Mouse (Mus musculus) G1E-ER4 (cell line): Measurements from ENCODE around the gene Tlx2. TPM values are rescaled to one million over a fixed set of nuclear protein-coding genes. Genes with fewer than 3 reads are reported as not detected.

Experiments used
- GATA1 ChIP-seq: IDR thresholded peaks from one replicate; pipeline ENCODE4 v1.8.0; 2012; ENCODE audit warnings: low read length, inconsistent platforms
- polyA plus RNA-seq: library from polyadenylated mRNA; stranded (reverse); fragments of >175 nt; gene quantifications from 2 replicates; pipeline ENCODE4 v1.2.3, GENCODE M21; 2012

The Tlx2 gene
- polyA plus RNA-seq, 1 experiment = not detected

DNA sequence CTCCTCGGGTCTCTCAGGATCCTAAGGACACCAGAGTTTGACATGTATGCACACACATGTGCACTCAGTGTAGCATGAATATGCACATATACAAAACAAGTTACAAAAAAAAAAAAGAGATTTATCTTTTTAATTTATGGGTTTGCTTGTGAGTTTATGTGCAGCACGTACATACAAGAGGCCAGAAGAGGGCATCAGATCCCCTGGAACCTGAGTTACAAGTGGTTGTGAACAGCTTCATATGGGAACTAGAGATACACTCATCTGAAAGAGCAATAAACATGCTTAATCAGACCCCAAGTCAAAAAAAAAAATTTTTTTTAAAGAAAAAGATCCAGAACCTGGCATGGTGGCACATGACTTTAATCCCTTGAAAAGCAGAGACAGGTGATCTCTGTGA is 4.9 kb upstream of the Tlx2 start:
- no peak for TF ChIP-seq GATA1

DNA sequence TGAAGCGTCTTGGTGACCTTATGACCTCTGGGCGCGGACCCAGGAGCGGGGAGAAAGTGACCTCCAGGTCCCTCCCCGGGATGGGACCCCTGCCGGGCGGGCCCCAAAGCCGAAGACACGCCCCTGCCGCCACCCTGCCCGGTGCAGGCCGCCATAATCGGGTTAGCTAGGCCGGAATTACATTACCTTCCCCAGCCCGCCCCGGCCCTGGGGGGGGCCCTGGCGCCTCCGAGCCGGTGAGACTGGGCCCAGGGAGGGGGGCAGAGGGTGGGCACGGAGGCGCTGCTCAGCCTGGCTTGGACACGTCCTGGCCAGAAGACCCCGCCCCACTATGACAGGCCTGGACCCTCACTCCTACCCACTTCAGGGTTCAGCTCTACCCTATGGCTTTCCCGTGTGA is 1.1 kb upstream of the Tlx2 start:
- TF ChIP-seq GATA1 = no peak

DNA sequence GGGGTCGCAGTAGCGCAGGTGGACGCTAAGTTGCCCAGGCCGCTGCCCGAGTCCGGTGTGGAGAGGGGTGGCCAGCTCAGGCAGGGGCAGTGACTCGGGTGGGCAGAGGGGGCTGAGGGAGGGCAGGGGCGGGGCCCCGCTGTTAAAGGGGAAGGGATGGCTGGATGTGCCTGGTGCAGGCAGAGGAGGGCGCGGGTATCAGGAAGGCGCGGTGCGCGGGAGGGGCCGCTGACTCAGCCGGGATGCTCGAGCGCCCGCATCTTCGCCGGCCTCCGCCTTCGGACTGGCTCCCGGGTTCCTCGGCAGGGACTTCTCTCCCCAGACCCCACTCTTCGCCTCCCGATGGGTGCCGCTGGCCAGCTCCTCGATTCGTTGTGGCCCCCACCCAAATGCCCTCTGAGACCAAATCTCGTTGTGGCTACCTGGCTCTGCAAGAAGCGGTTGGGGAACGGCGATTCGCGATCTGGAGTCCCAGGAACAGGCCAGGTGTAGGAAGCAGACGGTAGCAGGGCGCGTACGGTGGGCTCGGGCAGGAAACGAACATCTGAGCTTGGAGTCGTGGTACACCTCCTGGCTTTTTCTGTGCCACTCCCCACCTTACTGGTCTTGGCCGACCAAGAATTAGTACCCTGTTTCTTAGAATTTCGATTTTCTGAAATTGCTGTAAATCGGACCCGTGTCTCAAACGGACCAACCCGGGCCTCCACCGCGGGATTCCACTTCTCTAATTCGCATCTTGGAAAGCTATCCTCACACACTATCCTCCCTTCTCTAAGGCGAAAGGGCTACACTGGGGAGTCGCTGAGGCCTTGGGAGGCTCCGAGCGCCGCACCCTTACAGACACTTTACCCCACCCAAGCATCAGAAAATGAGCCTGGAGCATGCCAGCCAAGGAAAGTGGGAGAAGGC is 472 bp upstream of the Tlx2 start:
- no peak for TF ChIP-seq GATA1

DNA sequence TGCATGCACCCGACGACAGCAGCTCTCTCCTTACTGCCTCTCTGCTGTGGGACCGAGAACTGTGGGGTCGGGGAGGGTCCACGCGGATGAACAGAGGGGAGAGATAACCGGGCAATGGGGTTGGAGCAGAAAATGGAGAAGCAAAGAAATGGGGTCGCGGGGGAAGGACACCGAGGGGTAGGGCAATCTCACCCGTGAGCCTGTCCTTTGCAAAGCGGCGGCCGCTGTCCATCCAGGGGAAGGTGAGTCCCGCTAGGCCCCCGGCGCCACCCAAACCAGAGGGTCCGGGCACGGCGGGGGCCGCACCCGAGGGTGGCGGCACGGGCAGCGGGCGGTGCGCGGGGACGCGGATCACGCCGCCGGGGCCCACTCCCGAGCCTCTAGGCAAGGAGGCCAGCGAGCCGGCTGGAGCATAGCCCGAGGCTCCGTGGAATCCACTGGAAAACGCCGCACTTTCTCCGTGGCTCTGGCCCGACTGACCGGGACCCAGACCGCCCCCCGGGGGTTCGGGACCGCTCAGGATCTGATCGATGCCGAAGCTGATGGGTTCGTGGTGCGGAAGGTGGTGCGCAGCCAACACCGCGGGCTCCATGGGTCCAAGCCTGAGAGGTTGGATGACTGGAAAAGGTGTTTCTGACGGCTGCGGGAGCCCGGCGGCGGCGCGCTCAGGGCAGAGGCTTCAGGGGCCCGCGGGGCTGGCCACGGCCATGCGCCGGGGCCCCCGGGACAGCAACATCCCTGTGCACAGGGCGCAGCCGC is 426 bp downstream of the Tlx2 start:
- no peak for TF ChIP-seq GATA1

DNA sequence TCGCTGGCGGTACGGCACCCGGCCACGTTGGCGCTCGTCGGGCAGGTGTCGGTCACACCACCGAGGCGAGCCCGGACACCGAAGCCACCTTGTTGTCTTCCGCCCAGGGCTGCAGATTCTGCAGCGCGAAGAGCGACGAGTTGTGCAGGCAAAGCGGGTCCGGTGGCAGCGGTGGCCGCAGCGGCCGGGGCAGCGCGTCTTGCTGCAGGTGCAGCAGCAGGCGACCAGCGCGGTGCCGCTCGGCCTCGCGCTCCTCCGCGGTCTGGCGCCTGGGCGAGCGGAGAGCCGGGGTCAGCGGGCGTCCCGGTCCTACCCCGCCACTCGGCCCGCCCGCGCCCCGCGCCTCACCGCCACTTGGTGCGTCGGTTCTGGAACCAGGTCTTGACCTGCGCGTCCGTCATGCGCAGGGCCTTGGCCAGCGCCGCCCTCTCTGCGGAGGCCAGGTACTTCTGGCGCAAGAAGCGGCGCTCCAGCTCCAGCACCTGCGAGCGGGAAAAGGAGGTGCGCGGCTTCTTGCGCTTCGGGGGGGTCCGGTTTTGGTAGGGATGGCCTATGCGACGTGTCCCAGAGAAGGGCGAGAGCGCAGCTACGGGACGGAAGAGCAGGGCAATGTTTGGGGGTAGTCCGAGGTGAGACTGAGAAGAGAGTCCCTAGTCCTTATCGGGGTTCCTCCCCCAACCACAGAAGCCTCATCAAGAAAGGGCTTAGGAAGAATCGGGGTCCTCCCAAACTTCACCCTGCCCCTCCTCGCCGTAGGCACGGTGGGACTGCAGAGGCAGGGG is 1.2 kb downstream of the Tlx2 start:
- no peak for TF ChIP-seq GATA1

DNA sequence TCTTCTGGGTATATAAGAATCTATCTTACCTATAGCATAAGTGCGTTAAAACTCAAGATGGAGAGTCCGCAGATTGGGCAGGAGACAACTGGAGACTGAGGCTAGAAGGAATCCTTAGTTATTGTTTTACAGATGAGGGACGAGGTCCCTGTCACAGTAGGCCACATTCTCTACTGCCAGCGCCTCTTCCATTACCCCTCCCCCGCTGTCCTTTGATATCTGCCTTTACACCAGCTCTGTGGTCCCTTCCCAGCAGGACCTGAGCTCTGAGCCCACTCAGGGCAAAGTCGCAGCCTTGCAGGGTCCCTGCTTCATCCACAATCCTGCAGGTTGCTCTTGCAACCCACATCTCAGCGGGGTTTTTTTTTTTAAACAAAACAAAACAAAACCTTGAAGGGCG is 1.9 kb downstream of the Tlx2 start:
- TF ChIP-seq GATA1 = no peak

DNA sequence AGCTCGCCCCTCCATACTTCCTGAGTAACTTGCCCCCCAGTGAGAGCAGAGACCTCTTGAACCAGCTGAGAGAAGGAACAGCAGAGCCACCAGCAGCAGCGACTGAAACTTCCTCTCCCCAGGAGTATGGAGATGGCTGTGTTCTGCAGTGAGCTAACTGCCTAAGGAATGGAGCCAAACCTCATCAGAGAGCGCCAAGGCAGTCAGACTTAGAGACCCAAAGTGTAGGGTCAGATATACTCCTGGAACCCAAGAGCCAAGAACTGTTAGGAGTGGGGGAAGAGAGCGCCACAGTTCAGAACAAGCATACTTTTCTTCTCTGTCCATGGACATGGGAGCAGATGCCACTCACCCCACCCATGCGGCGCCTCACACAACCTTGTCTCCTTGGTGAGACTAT is 3.7 kb downstream of the Tlx2 start:
- no peak for TF ChIP-seq GATA1

DNA sequence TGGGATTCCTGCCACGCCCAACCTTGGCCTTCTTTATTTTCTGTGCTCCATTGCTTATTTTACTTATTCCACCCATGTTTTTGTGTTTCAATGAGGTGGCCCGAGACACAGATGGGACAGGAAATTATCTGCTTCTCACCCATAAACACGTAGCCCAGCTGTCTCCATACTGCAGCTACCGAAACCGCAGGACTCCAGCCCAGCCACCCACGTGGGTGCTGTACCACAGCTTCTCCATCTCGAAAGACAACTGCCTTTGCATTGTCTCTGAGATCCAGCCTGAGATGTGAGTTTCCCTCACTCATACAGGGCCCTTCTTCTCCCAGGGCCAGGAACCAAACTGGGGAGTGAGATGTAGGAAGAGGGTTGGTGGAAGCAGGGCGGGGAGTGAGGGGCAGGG is 4.1 kb downstream of the Tlx2 start:
- no peak for TF ChIP-seq GATA1

DNA sequence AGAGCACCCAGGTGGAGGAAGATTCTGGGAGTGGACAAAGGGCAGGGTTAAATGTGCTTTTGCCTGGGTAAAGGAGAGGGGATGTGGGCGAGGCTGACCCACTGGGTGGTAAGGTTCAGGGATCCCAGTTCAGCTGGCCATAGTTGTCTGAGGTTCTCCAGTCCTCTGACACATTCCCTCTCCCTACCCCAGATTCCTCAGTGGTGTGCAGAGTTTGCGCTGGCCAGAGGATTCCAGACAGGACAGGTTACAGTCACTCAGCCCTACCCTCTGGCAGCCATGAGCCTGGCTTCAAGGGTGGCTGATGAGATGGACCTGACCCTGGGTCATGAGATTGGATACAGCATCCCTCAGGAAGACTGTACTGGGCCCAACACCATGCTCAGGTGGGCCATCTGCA is 11.4 kb downstream of the Tlx2 start:
- TF ChIP-seq GATA1 = no peak

DNA sequence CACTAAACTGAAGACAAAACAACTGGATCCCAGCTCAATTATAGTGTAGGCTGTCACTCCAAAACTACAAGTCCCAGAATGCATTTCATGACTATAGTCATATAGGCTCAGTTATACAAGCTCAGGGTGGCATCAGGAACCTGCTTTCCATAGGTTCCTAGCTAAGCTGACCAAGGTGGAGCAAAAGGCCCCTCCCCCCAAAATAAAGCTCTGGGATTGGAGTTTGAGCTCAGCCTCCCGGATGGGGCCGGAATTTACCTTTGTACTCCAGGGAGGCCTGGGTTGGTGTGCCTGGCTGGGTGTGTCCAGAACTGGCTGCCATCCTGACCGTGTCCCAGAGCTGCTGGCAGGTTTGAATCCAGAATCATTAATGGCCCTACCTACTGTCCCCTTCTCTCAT is 12.3 kb downstream of the Tlx2 start, which contains the start of gene Dqx1:
TSS of gene Dqx1 (plus strand) at position 55 of the 400 bp plus-strand sequence.
- TF ChIP-seq GATA1 = no peak

DNA sequence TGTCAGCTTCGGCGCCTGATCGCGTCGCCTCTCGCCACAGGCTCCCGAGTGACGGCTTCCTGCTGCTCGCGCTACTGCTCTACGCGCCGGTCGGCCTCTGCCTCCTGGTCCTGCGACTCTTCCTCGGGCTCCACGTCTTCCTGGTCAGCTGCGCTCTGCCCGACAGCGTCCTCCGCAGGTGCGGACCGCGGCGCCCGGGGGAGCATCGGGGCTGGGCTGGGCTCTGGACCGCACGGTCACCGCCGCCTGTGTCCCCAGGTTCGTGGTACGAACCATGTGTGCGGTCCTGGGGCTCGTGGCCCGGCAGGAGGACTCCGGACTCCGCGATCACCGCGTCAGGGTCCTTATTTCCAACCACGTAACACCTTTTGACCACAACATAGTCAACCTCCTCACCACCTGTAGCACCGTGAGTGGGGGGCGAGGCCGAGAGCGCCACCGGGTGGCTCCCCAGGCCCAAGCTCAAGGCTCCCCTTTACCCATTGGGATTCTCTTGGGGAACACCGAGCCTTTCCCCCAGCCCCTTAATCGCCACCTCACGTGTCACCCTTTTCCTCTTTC is 15.1 kb downstream of the Tlx2 start, which contains the start of gene Htra2:
TSS of gene Htra2 (minus strand) at position 403 of the 561 bp plus-strand sequence.
- TF ChIP-seq GATA1 = no peak

DNA sequence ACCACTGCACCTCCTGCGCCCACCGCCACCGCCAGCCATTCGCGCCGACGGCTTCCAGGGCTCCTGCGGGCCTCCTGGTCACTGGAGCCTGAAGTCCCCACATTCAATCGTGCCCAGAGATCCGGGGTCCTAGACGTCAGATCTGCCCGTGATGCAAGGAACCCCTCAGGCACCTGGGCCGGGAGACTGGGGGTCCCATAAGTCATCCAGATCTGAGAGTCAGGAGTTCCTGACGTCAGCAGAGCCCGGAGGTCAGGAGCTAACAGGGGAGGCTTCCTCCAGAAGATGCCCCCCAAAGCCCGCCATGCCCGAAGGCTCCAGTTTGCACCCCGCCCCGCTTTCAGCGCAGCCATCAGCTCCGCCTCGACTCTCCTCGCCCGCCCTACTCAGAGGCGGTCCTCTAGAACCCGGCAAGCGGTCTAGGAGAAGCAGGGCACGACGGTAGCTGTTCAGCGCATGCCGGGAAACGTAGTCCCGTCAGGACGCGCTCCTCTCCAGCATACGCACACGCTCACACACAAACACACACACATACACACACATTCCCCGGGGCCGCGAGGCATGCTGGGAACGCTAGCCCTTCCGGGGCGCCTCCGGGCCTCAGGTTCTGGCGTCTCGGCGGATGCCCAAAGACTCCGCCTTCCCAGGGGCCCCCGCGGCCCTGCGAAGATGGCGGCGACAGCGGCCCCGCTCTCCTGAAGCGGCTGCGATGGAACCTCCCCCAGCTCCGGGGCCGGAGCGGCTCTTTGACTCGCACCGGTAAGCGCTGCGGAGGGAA is 15.8 kb downstream of the Tlx2 start, which contains the start of gene Aup1:
TSS of gene Aup1 (plus strand) at position 448 of the 778 bp plus-strand sequence.
- TF ChIP-seq GATA1 = no peak

DNA sequence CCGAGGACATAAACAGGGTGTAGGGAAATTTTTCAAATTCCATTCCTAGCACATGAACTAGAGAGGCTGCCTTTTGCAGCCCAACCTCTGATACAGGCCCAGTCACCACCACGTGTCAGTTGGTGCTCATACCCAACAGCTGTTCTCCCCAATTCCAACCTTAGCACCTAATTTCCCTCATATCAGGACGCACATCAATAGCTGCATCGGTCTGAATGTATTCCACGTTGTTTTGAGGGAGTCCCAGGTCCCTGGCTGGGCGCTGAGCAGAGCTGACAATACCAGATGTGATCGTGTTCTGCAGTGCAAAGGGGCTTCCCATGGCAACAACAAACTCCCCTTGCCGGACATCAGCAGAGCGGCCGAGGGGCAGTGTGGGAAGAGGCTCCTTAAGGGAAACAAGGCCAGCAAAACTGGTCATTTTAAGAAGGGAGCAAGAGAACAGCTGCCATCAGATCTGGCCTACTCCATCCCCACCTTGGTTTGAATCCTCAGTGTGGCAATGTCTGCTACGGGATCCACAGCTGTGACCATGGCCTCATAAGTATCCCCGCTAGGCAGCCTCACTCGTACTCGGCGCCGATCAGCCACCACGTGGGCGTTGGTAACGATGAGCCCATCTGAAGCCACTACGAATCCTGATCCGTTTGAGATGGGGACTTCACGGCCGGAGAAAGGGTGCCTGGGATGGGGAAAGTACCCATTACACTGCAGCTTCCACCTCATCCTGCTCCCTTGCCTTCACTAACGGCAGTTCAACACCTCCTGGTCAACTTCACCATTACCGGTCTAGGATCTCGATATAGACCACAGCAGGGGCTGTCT is 16.7 kb downstream of the Tlx2 start:
- no peak for TF ChIP-seq GATA1

DNA sequence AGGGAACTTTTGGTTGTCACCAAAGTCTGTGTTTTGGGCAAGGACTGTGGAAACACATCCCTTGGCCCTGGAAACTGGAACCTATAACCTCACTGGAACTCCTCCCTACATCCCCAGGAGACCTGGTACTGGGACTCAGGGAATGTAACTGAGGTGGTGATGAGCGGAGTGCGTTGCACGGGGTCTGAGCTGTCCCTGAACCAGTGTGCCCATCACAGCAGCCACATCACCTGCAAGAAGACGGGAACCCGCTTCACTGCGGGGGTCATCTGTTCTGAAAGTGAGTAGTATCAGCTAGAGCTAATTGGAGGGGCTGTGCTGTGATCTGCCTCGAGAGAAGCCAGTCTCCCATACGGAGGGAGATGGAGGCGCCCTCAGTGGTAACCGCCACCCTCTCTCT is 20.7 kb downstream of the Tlx2 start:
- TF ChIP-seq GATA1 = no peak

DNA sequence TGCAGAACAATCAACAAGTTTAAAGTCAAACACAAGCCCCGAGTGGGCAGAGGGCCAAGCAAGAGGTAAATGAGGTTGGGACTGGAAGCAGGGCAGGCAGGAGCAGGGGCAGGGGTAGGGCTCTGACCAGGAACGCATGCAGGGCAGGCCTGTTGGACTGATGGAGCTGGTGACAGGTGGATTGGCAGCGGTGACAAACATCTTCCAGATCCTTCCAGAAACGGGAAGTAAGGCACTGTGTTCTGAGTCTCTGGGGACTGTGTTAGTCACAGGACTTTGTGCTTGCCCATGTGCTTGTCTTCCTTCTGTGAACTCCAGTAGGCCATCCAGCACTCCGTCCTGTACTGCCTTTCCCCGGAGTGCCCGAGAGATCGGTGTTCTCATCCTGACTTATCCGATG is 25.4 kb downstream of the Tlx2 start:
- no peak for TF ChIP-seq GATA1
